Mouse (Mus musculus) cerebellum, postnatal 14 days (tissue): ENCODE data around the gene Sap25.

Experiments used
- DNase-seq, 2 experiments: peaks; one replicate each; pipeline ENCODE4 v3.0.0; 2021; ENCODE audit warnings: mixed read lengths in 2 of 2

Gene Sap25

GRCm38 (mm10) chr5:137668971-137669370 lies 27.8 kb downstream of the Sap25 start:
- DNase-seq, result peak; percentile 23 to 36

- DNase-seq, result peak in 1 of 2 experiments; percentile 28
Measured at GRCm38 (mm10) chr5:137670240-137670639, 29.1 kb downstream of the Sap25 start.

GRCm38 (mm10) chr5:137671443-137672240 lies 30.5 kb downstream of the Sap25 start:
- DNase-seq, result no peak

GRCm38 (mm10) chr5:137672361-137672760 lies 31.2 kb downstream of the Sap25 start:
- no peak for DNase-seq

GRCm38 (mm10) chr5:137673015-137673414 lies 31.9 kb downstream of the Sap25 start:
- DNase-seq, result no peak

GRCm38 (mm10) chr5:137674786-137675185 lies 33.7 kb downstream of the Sap25 start:
- no peak for DNase-seq

GRCm38 (mm10) chr5:137677859-137678258 lies 36.7 kb downstream of the Sap25 start:
- DNase-seq, result no peak

- no peak for DNase-seq
Measured at GRCm38 (mm10) chr5:137678736-137679135, 37.6 kb downstream of the Sap25 start.

GRCm38 (mm10) chr5:137679726-137680125 lies 38.6 kb downstream of the Sap25 start:
- no peak for DNase-seq

- no peak for DNase-seq
Measured at GRCm38 (mm10) chr5:137682526-137682925, 41.4 kb downstream of the Sap25 start.

- peak; percentile 17 to 28 for DNase-seq
Measured at GRCm38 (mm10) chr5:137683388-137684293, 42.5 kb downstream of the Sap25 start.

- DNase-seq, result peak; percentile 98 to 99
Measured at GRCm38 (mm10) chr5:137684294-137685123, 43.4 kb downstream of the Sap25 start, which contains the start of gene Agfg2. TSS of gene Agfg2 (minus strand) at chr5:137684726.

- DNase-seq, result no peak
Measured at GRCm38 (mm10) chr5:137685653-137686052, 44.5 kb downstream of the Sap25 start.

- DNase-seq, result no peak
Measured at GRCm38 (mm10) chr5:137686127-137686790, 45.1 kb downstream of the Sap25 start.

GRCm38 (mm10) chr5:137689974-137690373 lies 48.8 kb downstream of the Sap25 start:
- no peak for DNase-seq

- DNase-seq, result no peak
Measured at GRCm38 (mm10) chr5:137690531-137690930, 49.4 kb downstream of the Sap25 start.

- no peak for DNase-seq
Measured at GRCm38 (mm10) chr5:137691881-137692280, 50.7 kb downstream of the Sap25 start.
